Mouse (Mus musculus): ENCODE measurements at regions not wholly inside any gene's neighbourhood (a gene's known extent, or its start where the extent isn't known, plus 50 kb on each side); places are given as distances from the start of the nearest gene placed in this dataset.

GRCm38 (mm10) chr10:72923611-72924010 is 175.5 kb upstream of the Pcdh15 start:
- no peak overlapping the region for H3K27ac ChIP-seq (ENCODE audit: insufficient read depth, low read length)
- TF ChIP-seq CTCF (IDR thresholded peaks at IDR 0.05; ENCODE audit: extremely low read depth, insufficient read depth, low read length): no peak
- TF ChIP-seq POLR2A (IDR thresholded peaks at IDR 0.05; ENCODE audit: extremely low read depth, insufficient read depth, low read length): no peak
- H3K4me3 ChIP-seq (ENCODE audit: insufficient read depth, low read length): no peak overlapping the region
- H3K4me1 ChIP-seq (ENCODE audit: control insufficient read depth, insufficient read depth, low read length): no peaks in the 10 kb centered on the region

- Histone ChIP-seq H3K27ac (ENCODE audit: insufficient read depth, low read length) (no peak overlapping the region), H3K4me3 (ENCODE audit: insufficient read depth, low read length) (no peak overlapping the region), H3K4me1 (ENCODE audit: control insufficient read depth, insufficient read depth, low read length) (no peaks in the 10 kb centered on the region)
- no peak for TF ChIP-seq POLR2A (IDR thresholded peaks at IDR 0.05; ENCODE audit: extremely low read depth, insufficient read depth, low read length)
- TF ChIP-seq CTCF (IDR thresholded peaks at IDR 0.05; ENCODE audit: extremely low read depth, insufficient read depth, low read length): no peak
Measured at GRCm38 (mm10) chr10:72956957-72957356, 142.2 kb upstream of the Pcdh15 start.

- H3K4me3 ChIP-seq (ENCODE audit: insufficient read depth, low read length): no peak overlapping the region
- TF ChIP-seq POLR2A (IDR thresholded peaks at IDR 0.05; ENCODE audit: extremely low read depth, insufficient read depth, low read length) (no peak), CTCF (IDR thresholded peaks at IDR 0.05; ENCODE audit: extremely low read depth, insufficient read depth, low read length) (no peak)
- no peak overlapping the region for H3K27ac ChIP-seq (ENCODE audit: insufficient read depth, low read length)
- H3K4me1 ChIP-seq (ENCODE audit: control insufficient read depth, insufficient read depth, low read length): no peaks in the 10 kb centered on the region
Measured at GRCm38 (mm10) chr10:72960051-72960450, 139.1 kb upstream of the Pcdh15 start.

- Histone ChIP-seq H3K4me1 (ENCODE audit: control insufficient read depth, insufficient read depth, low read length) (no peaks in the 10 kb centered on the region), H3K27ac (ENCODE audit: insufficient read depth, low read length) (no peak overlapping the region), H3K4me3 (ENCODE audit: insufficient read depth, low read length) (no peak overlapping the region)
- TF ChIP-seq POLR2A (IDR thresholded peaks at IDR 0.05; ENCODE audit: extremely low read depth, insufficient read depth, low read length): no peak
- no peak for TF ChIP-seq CTCF (IDR thresholded peaks at IDR 0.05; ENCODE audit: extremely low read depth, insufficient read depth, low read length)
Measured at GRCm38 (mm10) chr10:72981359-72981758, 117.8 kb upstream of the Pcdh15 start.

GRCm38 (mm10) chr10:72988355-72988754 is 110.8 kb upstream of the Pcdh15 start:
- Histone ChIP-seq H3K4me3 (ENCODE audit: insufficient read depth, low read length) (no peak overlapping the region), H3K27ac (ENCODE audit: insufficient read depth, low read length) (no peak overlapping the region), H3K4me1 (ENCODE audit: control insufficient read depth, insufficient read depth, low read length) (no peaks in the 10 kb centered on the region)
- no peak for TF ChIP-seq CTCF (IDR thresholded peaks at IDR 0.05; ENCODE audit: extremely low read depth, insufficient read depth, low read length)
- no peak for TF ChIP-seq POLR2A (IDR thresholded peaks at IDR 0.05; ENCODE audit: extremely low read depth, insufficient read depth, low read length)

GRCm38 (mm10) chr10:73010897-73011296 is 88.2 kb upstream of the Pcdh15 start:
- Histone ChIP-seq H3K4me3 (ENCODE audit: insufficient read depth, low read length) (no peak overlapping the region), H3K4me1 (ENCODE audit: control insufficient read depth, insufficient read depth, low read length) (no peaks in the 10 kb centered on the region), H3K27ac (ENCODE audit: insufficient read depth, low read length) (no peak overlapping the region)
- TF ChIP-seq CTCF (IDR thresholded peaks at IDR 0.05; ENCODE audit: extremely low read depth, insufficient read depth, low read length) (0 out of 2 replicates have a peak, but pooled peaks have one; percentile 4), POLR2A (IDR thresholded peaks at IDR 0.05; ENCODE audit: extremely low read depth, insufficient read depth, low read length) (no peak)

- H3K27ac ChIP-seq (ENCODE audit: insufficient read depth, low read length): no peak overlapping the region
- TF ChIP-seq POLR2A (IDR thresholded peaks at IDR 0.05; ENCODE audit: extremely low read depth, insufficient read depth, low read length) (no peak), CTCF (IDR thresholded peaks at IDR 0.05; ENCODE audit: extremely low read depth, insufficient read depth, low read length) (peak; percentile 36; the same call in 1 of the 2 replicates)
- no peak overlapping the region for H3K4me3 ChIP-seq (ENCODE audit: insufficient read depth, low read length)
- H3K4me1 ChIP-seq (ENCODE audit: control insufficient read depth, insufficient read depth, low read length): no peaks in the 10 kb centered on the region
Measured at GRCm38 (mm10) chr10:73011874-73012273, 87.3 kb upstream of the Pcdh15 start.

GRCm38 (mm10) chr10:73037476-73037875 is 61.7 kb upstream of the Pcdh15 start:
- Histone ChIP-seq H3K27ac (ENCODE audit: insufficient read depth, low read length) (no peak overlapping the region), H3K4me1 (ENCODE audit: control insufficient read depth, insufficient read depth, low read length) (no peaks in the 10 kb centered on the region), H3K4me3 (ENCODE audit: insufficient read depth, low read length) (no peak overlapping the region)
- TF ChIP-seq POLR2A (IDR thresholded peaks at IDR 0.05; ENCODE audit: extremely low read depth, insufficient read depth, low read length) (no peak), CTCF (IDR thresholded peaks at IDR 0.05; ENCODE audit: extremely low read depth, insufficient read depth, low read length) (no peak)

GRCm38 (mm10) chr10:73039551-73039950 is 59.6 kb upstream of the Pcdh15 start:
- Histone ChIP-seq H3K27ac (ENCODE audit: insufficient read depth, low read length) (no peak overlapping the region), H3K4me1 (ENCODE audit: control insufficient read depth, insufficient read depth, low read length) (no peaks in the 10 kb centered on the region), H3K4me3 (ENCODE audit: insufficient read depth, low read length) (no peak overlapping the region)
- TF ChIP-seq POLR2A (IDR thresholded peaks at IDR 0.05; ENCODE audit: extremely low read depth, insufficient read depth, low read length) (no peak), CTCF (IDR thresholded peaks at IDR 0.05; ENCODE audit: extremely low read depth, insufficient read depth, low read length) (no peak)

Measured in cortical plate, adult 2 months (tissue).